Mouse (Mus musculus): ENCODE data around the gene Ccdc85c. TPM values are rescaled to one million over a fixed set of nuclear protein-coding genes. Genes with fewer than 3 reads are reported as not detected.

The Ccdc85c gene
- polyA plus RNA-seq, 1 experiment, result 26.1 TPM

GRCm38 (mm10) chr12:108275920-108276822, 946 bp upstream of the Ccdc85c start:
- Histone ChIP-seq H3K36me3 (ENCODE audit: control insufficient read depth, insufficient read depth, low read length) (no peaks in the 10 kb centered on the region), H3K4me1 (replicated peaks; ENCODE audit: control insufficient read depth, insufficient read depth, low read length) (peaks cover 30% of the 10 kb centered on the region), H3K27ac (ENCODE audit: control insufficient read depth, insufficient read depth, low read length) (no peak overlapping the region), H3K4me3 (ENCODE audit: control insufficient read depth, insufficient read depth, low read length) (peak overlapping the region; percentile 56), H3K27me3 (ENCODE audit: control insufficient read depth, insufficient read depth, low read length) (no peaks in the 10 kb centered on the region)
- TF ChIP-seq POLR2A (IDR thresholded peaks at IDR 0.05; ENCODE audit: control insufficient read depth, extremely low read depth, insufficient read depth, low read length, poor library complexity) (no peak), CTCF (IDR thresholded peaks at IDR 0.05; ENCODE audit: borderline replicate concordance, control insufficient read depth, extremely low read depth, insufficient read depth, low read length, poor library complexity) (no peak)
- peak; percentile 69 for DNase-seq
- 3% methylated on average over 47 of the region's 47 CpGs for WGBS

- Histone ChIP-seq H3K27ac (ENCODE audit: control insufficient read depth, insufficient read depth, low read length) (no peak overlapping the region), H3K27me3 (ENCODE audit: control insufficient read depth, insufficient read depth, low read length) (no peaks in the 10 kb centered on the region), H3K4me1 (replicated peaks; ENCODE audit: control insufficient read depth, insufficient read depth, low read length) (peaks cover 30% of the 10 kb centered on the region), H3K4me3 (ENCODE audit: control insufficient read depth, insufficient read depth, low read length) (peak overlapping the region; percentile 56), H3K36me3 (ENCODE audit: control insufficient read depth, insufficient read depth, low read length) (no peaks in the 10 kb centered on the region)
- WGBS, result 1% methylated on average over 37 of the region's 37 CpGs
- TF ChIP-seq POLR2A (IDR thresholded peaks at IDR 0.05; ENCODE audit: control insufficient read depth, extremely low read depth, insufficient read depth, low read length, poor library complexity), result 0 out of 2 replicates have a peak, but pooled peaks have one; percentile 27
- peak; percentile 27; the same call in 1 of the 2 replicates for TF ChIP-seq CTCF (IDR thresholded peaks at IDR 0.05; ENCODE audit: borderline replicate concordance, control insufficient read depth, extremely low read depth, insufficient read depth, low read length, poor library complexity)
- peak; percentile 98 for DNase-seq
Measured at GRCm38 (mm10) chr12:108275508-108275890, 274 bp upstream of the Ccdc85c start.

GRCm38 (mm10) chr12:108274313-108274595, 971 bp downstream of the Ccdc85c start:
- no peak overlapping the region for H3K27ac ChIP-seq (ENCODE audit: control insufficient read depth, insufficient read depth, low read length)
- no peaks in the 10 kb centered on the region for H3K27me3 ChIP-seq (ENCODE audit: control insufficient read depth, insufficient read depth, low read length)
- peaks cover 30% of the 10 kb centered on the region for H3K4me1 ChIP-seq (replicated peaks; ENCODE audit: control insufficient read depth, insufficient read depth, low read length)

DNA sequence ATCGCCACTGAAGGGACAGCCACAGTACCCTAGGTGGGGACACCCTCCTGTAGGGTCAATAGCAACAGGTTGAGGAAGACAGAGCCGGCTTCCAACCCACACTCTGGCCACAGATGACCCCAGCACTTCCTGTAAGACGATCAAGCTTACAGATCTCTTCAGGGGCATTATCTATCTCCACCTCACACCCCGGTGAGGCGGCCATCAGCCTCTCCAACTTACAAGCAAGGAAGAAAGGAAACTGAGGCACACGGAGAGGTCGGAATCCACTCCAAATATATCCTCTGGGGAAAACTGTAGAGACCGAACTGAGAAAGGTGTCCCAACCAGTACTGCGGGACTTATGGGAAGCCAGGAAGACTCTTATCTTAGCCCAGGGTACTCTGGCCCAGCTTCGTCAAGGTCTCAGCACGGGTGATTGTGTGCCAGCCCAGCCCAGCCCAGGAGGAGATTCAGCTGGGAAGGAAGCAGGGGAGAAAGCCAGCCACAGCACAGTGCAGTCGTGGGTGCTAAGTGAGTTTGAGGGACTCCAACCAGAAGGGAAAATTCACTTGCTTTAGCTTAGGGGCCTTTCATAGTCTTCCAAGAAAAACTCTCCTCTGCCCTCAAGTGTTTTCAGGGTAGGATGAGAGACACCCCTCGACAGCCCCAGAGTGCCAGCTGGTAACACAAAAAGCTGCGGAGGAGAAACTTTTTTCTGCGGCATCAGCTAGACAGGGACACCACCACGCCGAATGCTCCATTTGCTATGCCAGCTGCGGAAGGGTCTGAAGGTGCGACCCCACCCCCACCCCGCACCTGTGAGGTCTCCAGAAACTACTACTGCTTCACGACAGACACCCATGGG, 1.5 kb downstream of the Ccdc85c start:
- Histone ChIP-seq H3K4me1 (replicated peaks; ENCODE audit: control insufficient read depth, insufficient read depth, low read length) (peaks cover 33% of the 10 kb centered on the region), H3K36me3 (ENCODE audit: control insufficient read depth, insufficient read depth, low read length) (no peaks in the 10 kb centered on the region), H3K27me3 (ENCODE audit: control insufficient read depth, insufficient read depth, low read length) (no peaks in the 10 kb centered on the region), H3K27ac (ENCODE audit: control insufficient read depth, insufficient read depth, low read length) (no peak overlapping the region), H3K4me3 (ENCODE audit: control insufficient read depth, insufficient read depth, low read length) (peak overlapping the region; percentile 51)
- DNase-seq, result no peak
- TF ChIP-seq POLR2A (IDR thresholded peaks at IDR 0.05; ENCODE audit: control insufficient read depth, extremely low read depth, insufficient read depth, low read length, poor library complexity), result no peak
- no peak for TF ChIP-seq CTCF (IDR thresholded peaks at IDR 0.05; ENCODE audit: borderline replicate concordance, control insufficient read depth, extremely low read depth, insufficient read depth, low read length, poor library complexity)
- WGBS, result 12% methylated on average over 21 of the region's 21 CpGs

More at GRCm38 (mm10) chr12:108274313-108274595, 971 bp downstream of the Ccdc85c start:
- Histone ChIP-seq H3K36me3 (ENCODE audit: control insufficient read depth, insufficient read depth, low read length) (no peaks in the 10 kb centered on the region), H3K4me3 (ENCODE audit: control insufficient read depth, insufficient read depth, low read length) (peak overlapping the region; percentile 51)
- TF ChIP-seq CTCF (IDR thresholded peaks at IDR 0.05; ENCODE audit: borderline replicate concordance, control insufficient read depth, extremely low read depth, insufficient read depth, low read length, poor library complexity), result no peak
- TF ChIP-seq POLR2A (IDR thresholded peaks at IDR 0.05; ENCODE audit: control insufficient read depth, extremely low read depth, insufficient read depth, low read length, poor library complexity), result no peak
- 2% methylated on average over 34 of the region's 35 CpGs for WGBS
- peak; percentile 28 for DNase-seq

DNA sequence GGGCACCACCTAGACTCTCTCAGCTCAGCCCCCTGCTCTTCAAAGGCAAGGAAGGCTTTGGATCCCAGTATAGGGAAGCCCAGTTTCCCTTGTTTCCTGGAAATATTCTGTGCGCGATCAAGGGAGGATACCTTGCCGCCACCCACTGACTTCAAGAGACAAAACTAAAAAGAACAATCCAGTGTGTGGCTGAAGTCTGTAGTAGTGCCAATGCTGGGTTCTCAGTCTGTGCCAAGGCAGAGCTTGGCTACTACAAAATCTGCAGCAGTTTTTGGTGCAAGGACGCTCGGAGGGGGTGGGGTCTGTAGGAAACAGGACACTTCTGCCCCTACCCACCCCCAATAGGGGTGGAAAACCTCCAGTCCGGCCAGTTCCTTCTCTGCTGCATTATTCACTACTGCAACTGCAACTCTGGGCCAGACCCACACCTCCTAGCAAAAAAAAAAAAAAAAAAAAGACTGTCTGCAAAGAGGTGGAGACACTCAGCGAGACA, 3.0 kb downstream of the Ccdc85c start:
- TF ChIP-seq CTCF (IDR thresholded peaks at IDR 0.05; ENCODE audit: borderline replicate concordance, control insufficient read depth, extremely low read depth, insufficient read depth, low read length, poor library complexity) (no peak), POLR2A (IDR thresholded peaks at IDR 0.05; ENCODE audit: control insufficient read depth, extremely low read depth, insufficient read depth, low read length, poor library complexity) (no peak)
- DNase-seq, result no peak
- Histone ChIP-seq H3K36me3 (ENCODE audit: control insufficient read depth, insufficient read depth, low read length) (no peaks in the 10 kb centered on the region), H3K4me3 (ENCODE audit: control insufficient read depth, insufficient read depth, low read length) (no peak overlapping the region), H3K4me1 (replicated peaks; ENCODE audit: control insufficient read depth, insufficient read depth, low read length) (peaks cover 30% of the 10 kb centered on the region), H3K27me3 (ENCODE audit: control insufficient read depth, insufficient read depth, low read length) (no peaks in the 10 kb centered on the region), H3K27ac (ENCODE audit: control insufficient read depth, insufficient read depth, low read length) (no peak overlapping the region)
- WGBS, result 89% methylated on average over 7 of the region's 7 CpGs

Measured in thymus, adult 2 months (tissue).